Mouse (Mus musculus): ENCODE measurements at regions not wholly inside any gene's neighbourhood (a gene's known extent, or its start where the extent isn't known, plus 50 kb on each side); places are given as distances from the start of the nearest gene placed in this dataset.

GRCm38 (mm10) chr3:149174689-149175390, 184.5 kb upstream of the Adgrl2 start:
- no peak for ATAC-seq (replicated peaks in 1 of 2; ENCODE audit: insufficient read depth in 1 of 2, low FRiP score in 2 of 2, low TSS enrichment in 1 of 2, low read depth in 1 of 2, poor library complexity in 2 of 2, severe bottlenecking in 2 of 2)

GRCm38 (mm10) chr3:149173537-149173936, 183.2 kb upstream of the Adgrl2 start:
- peak; percentile 87 to 90 for ATAC-seq (replicated peaks in 1 of 2; ENCODE audit: insufficient read depth in 1 of 2, low FRiP score in 2 of 2, low TSS enrichment in 1 of 2, low read depth in 1 of 2, poor library complexity in 2 of 2, severe bottlenecking in 2 of 2)

- no peak for ATAC-seq (replicated peaks in 1 of 2; ENCODE audit: insufficient read depth in 1 of 2, low FRiP score in 2 of 2, low TSS enrichment in 1 of 2, low read depth in 1 of 2, poor library complexity in 2 of 2, severe bottlenecking in 2 of 2)
These were observed 181.4 kb upstream of the Adgrl2 start for GRCm38 (mm10) chr3:149171766-149172165.

- peak; percentile 31 to 32; a peak in 2 of 4 replicates for ATAC-seq (replicated peaks in 1 of 2; ENCODE audit: insufficient read depth in 1 of 2, low FRiP score in 2 of 2, low TSS enrichment in 1 of 2, low read depth in 1 of 2, poor library complexity in 2 of 2, severe bottlenecking in 2 of 2)
These were observed 179.8 kb upstream of the Adgrl2 start for GRCm38 (mm10) chr3:149170191-149170590.

- no peak for ATAC-seq (replicated peaks in 1 of 2; ENCODE audit: insufficient read depth in 1 of 2, low FRiP score in 2 of 2, low TSS enrichment in 1 of 2, low read depth in 1 of 2, poor library complexity in 2 of 2, severe bottlenecking in 2 of 2)
These were observed 179.1 kb upstream of the Adgrl2 start for GRCm38 (mm10) chr3:149169442-149169841.

GRCm38 (mm10) chr3:149167997-149168396, 177.6 kb upstream of the Adgrl2 start:
- ATAC-seq (replicated peaks in 1 of 2; ENCODE audit: insufficient read depth in 1 of 2, low FRiP score in 2 of 2, low TSS enrichment in 1 of 2, low read depth in 1 of 2, poor library complexity in 2 of 2, severe bottlenecking in 2 of 2): no peak

- no peak for ATAC-seq (replicated peaks in 1 of 2; ENCODE audit: insufficient read depth in 1 of 2, low FRiP score in 2 of 2, low TSS enrichment in 1 of 2, low read depth in 1 of 2, poor library complexity in 2 of 2, severe bottlenecking in 2 of 2)
These were observed 174.4 kb upstream of the Adgrl2 start for GRCm38 (mm10) chr3:149164804-149165203.

- no peak for ATAC-seq (replicated peaks in 1 of 2; ENCODE audit: insufficient read depth in 1 of 2, low FRiP score in 2 of 2, low TSS enrichment in 1 of 2, low read depth in 1 of 2, poor library complexity in 2 of 2, severe bottlenecking in 2 of 2)
These were observed 173.2 kb upstream of the Adgrl2 start for GRCm38 (mm10) chr3:149163591-149163990.

GRCm38 (mm10) chr3:149160833-149161232, 170.5 kb upstream of the Adgrl2 start:
- ATAC-seq (replicated peaks in 1 of 2; ENCODE audit: insufficient read depth in 1 of 2, low FRiP score in 2 of 2, low TSS enrichment in 1 of 2, low read depth in 1 of 2, poor library complexity in 2 of 2, severe bottlenecking in 2 of 2): no peak

- ATAC-seq (replicated peaks in 1 of 2; ENCODE audit: insufficient read depth in 1 of 2, low FRiP score in 2 of 2, low TSS enrichment in 1 of 2, low read depth in 1 of 2, poor library complexity in 2 of 2, severe bottlenecking in 2 of 2): no peak
These were observed 167.0 kb upstream of the Adgrl2 start for GRCm38 (mm10) chr3:149157381-149157780.

- no peak for ATAC-seq (replicated peaks in 1 of 2; ENCODE audit: insufficient read depth in 1 of 2, low FRiP score in 2 of 2, low TSS enrichment in 1 of 2, low read depth in 1 of 2, poor library complexity in 2 of 2, severe bottlenecking in 2 of 2)
These were observed 162.0 kb upstream of the Adgrl2 start for GRCm38 (mm10) chr3:149152312-149152711.

GRCm38 (mm10) chr3:149150796-149151195, 160.4 kb upstream of the Adgrl2 start:
- 0 out of 4 replicates have a peak, but pooled peaks of 1 of the 2 experiments have one; percentile 17 for ATAC-seq (replicated peaks in 1 of 2; ENCODE audit: insufficient read depth in 1 of 2, low FRiP score in 2 of 2, low TSS enrichment in 1 of 2, low read depth in 1 of 2, poor library complexity in 2 of 2, severe bottlenecking in 2 of 2)

GRCm38 (mm10) chr3:149148608-149149007, 158.3 kb upstream of the Adgrl2 start:
- ATAC-seq (replicated peaks in 1 of 2; ENCODE audit: insufficient read depth in 1 of 2, low FRiP score in 2 of 2, low TSS enrichment in 1 of 2, low read depth in 1 of 2, poor library complexity in 2 of 2, severe bottlenecking in 2 of 2): no peak

- no peak for ATAC-seq (replicated peaks in 1 of 2; ENCODE audit: insufficient read depth in 1 of 2, low FRiP score in 2 of 2, low TSS enrichment in 1 of 2, low read depth in 1 of 2, poor library complexity in 2 of 2, severe bottlenecking in 2 of 2)
These were observed 157.6 kb upstream of the Adgrl2 start for GRCm38 (mm10) chr3:149147916-149148315.

- no peak; a peak in 1 of 4 replicates for ATAC-seq (replicated peaks in 1 of 2; ENCODE audit: insufficient read depth in 1 of 2, low FRiP score in 2 of 2, low TSS enrichment in 1 of 2, low read depth in 1 of 2, poor library complexity in 2 of 2, severe bottlenecking in 2 of 2)
These were observed 156.3 kb upstream of the Adgrl2 start for GRCm38 (mm10) chr3:149146673-149147072.

GRCm38 (mm10) chr3:149140461-149140860, 150.1 kb upstream of the Adgrl2 start:
- ATAC-seq (replicated peaks in 1 of 2; ENCODE audit: insufficient read depth in 1 of 2, low FRiP score in 2 of 2, low TSS enrichment in 1 of 2, low read depth in 1 of 2, poor library complexity in 2 of 2, severe bottlenecking in 2 of 2): no peak

- ATAC-seq (replicated peaks in 1 of 2; ENCODE audit: insufficient read depth in 1 of 2, low FRiP score in 2 of 2, low TSS enrichment in 1 of 2, low read depth in 1 of 2, poor library complexity in 2 of 2, severe bottlenecking in 2 of 2): no peak
These were observed 143.9 kb upstream of the Adgrl2 start for GRCm38 (mm10) chr3:149134028-149134938.

- no peak for ATAC-seq (replicated peaks in 1 of 2; ENCODE audit: insufficient read depth in 1 of 2, low FRiP score in 2 of 2, low TSS enrichment in 1 of 2, low read depth in 1 of 2, poor library complexity in 2 of 2, severe bottlenecking in 2 of 2)
These were observed 128.5 kb upstream of the Adgrl2 start for GRCm38 (mm10) chr3:149118806-149119205.

Data from hematopoietic stem cell, adult 5-6 weeks (primary cell).